Mouse (Mus musculus) 3134 (cell line): ENCODE results near the gene Ces3a.
A peak's percentile ranks its signal among the peaks of the same experiment; 100 is the strongest.
"Not testable (repeated sequence)": the region's sequence is repeated elsewhere in the genome, so short reads cannot be mapped to it uniquely, and the experiment has no call there.

Source experiments
- DNase-seq: peaks from one replicate; pipeline ENCODE4 v3.0.0-alpha.2; 2011; ENCODE audit warnings: low spot score; ENCODE audit not compliant: insufficient read length; ENCODE audit errors: extremely low read depth

Ces3a gene

GRCm38 (mm10) chr8:105048371-105048854, at the start of gene Ces3a:
TSS of gene Ces3a (plus strand) at chr8:105048601.
- no peak for DNase-seq

DNA sequence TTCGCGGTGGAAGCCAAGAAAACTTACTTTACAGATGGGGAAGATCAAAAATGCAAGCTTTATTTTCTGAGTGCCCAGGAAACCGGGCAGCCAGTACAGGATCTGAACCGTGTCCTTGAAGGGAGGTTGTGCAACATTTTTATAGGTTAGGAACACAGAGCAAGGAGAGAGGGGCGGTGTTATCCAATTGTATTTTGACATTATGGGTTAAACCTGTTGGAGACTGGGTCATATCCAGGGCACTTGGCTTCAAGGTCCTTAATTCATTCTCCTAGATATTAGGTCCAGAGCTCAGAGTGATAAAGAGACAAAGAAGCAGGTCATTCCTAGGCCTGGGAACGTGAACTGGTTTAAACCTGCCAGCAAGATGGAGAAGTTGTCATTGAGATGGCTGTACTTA, 49.2 kb upstream of the Ces3a start:
- DNase-seq, result no peak

DNA sequence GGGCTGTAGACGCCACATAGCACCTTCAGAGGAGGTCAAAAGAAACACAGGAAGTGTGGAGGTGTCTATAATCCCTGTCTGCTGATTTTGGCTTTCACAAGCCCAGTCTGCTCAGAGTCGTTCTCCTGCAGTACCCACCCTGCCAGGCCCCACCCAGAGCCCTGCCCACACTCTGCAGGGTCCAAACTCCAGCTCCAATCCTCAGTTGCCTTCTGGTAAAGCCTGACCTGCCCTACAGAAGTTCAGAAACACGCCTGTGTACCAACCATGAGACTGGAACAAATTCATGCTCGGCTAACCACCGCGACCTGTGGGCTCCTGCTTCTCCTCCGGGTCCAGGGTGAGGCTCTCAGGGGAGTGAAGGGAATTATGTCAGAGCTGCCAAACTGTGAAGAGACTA, 47.8 kb upstream of the Ces3a start, which contains the start of gene Ces2h:
Gene Ces2h, plus strand, starts transcription at position 268 of the 400 bp plus-strand sequence.
- no peak for DNase-seq

- no peak for DNase-seq
Observed at GRCm38 (mm10) chr8:105010000-105010399, 38.4 kb upstream of the Ces3a start.

- no peak for DNase-seq
Observed at GRCm38 (mm10) chr8:105011136-105011535, 37.3 kb upstream of the Ces3a start.

DNA sequence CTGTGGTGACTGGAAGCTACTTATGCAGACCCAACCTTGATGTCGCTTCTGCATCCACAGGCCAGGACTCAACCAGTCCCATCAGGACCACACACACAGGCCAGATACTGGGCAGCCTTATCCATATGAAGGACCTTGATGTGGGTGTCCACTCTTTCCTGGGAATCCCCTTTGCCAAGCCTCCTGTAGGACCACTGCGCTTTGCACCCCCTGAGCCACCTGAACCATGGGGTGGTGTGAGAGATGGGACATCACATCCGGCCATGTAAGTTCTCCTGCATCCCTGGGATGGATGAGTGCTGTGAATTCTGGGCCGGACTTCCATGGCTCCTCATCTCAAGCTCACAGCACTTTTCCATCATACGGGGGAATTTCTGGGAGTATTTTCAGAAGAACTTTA, 34.0 kb upstream of the Ces3a start:
- DNase-seq, result no peak

- no peak for DNase-seq
Observed at GRCm38 (mm10) chr8:105021954-105022353, 26.4 kb upstream of the Ces3a start.

- DNase-seq, result no peak
Observed at GRCm38 (mm10) chr8:105023087-105023486, 25.3 kb upstream of the Ces3a start.

DNA sequence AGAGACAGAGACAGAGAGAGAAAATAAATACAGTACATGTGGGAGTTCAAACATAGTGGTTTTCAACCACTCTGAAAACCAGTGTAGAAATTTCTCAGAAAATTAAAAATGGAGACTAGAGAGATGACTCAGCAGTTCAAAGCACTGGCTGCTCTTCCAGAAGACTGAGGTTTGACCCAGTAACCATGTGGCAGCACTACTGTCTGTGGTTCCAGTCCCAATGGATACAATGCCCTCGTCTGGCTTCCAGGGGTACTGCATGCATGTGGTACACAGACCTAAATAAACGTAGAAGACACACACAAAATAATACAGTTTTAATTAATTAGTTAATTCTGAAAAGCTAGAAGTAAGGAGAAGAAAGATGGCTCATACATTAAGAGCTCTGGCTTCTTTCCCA, 23.4 kb upstream of the Ces3a start:
- DNase-seq, result peak; percentile 18

DNA sequence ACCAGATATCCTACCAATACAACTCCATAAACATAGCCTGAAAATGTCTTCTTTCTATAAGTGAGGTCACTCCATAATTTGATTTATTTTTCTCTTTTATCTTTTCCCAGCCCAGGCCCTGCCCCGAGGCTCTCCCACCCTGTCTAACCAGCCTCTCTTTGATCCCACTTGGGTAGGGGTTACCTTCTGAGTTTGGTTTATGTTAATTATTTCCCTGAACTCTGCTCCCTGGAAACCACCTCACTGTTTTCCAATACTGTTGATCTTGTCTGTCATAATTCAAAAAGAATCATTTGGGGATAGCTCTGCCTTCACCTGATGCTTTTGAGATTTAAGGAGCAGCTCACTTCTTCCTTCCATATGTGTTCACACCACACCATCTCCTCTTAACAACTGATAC, 4.9 kb upstream of the Ces3a start:
- DNase-seq, result no peak

DNA sequence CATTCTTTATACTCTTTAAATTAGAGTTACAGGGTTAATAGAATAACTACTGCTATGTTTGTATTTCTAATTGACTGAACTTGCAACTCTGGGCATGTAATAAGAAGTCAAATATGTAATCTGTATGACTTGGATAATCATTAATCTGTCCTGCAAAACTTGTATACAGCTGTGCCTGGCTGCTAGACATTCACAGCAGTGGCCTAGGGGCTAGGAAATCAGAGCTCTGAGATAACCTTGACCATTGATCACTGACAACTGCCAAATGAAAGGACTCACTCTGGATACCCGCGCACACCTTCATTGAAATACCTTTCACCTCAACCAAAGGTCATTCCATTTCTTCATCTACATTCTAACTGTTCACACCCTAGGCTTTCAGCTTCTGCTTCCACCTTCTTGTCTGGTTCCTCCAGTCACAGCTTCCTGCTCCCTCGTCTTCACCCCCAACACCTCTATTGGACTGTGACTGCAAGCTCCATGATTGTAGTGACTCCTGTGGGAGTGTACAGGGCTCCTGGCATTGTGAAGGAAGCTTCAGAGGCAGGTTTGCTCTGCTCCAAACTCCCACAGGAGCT, 2.5 kb upstream of the Ces3a start:
- no peak for DNase-seq

DNA sequence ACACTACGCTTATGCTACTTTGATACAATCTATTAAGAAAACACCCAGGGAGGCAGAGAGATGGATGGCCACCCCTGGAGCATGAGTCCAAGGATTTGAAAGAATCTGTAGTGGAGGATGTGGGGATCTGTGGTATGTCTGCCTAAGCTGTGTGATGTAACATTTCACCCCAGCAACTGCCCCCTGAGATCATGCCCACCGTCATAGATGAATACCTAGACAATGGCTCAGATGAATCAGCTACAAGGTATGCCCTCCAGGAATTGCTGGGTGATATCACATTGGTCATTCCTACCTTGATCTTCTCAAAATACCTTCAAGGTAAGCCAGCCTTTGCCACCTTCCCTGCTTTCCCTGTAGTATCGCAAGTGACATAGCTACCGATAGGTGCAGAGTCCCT, 7.8 kb downstream of the Ces3a start:
- DNase-seq, result no peak

DNA sequence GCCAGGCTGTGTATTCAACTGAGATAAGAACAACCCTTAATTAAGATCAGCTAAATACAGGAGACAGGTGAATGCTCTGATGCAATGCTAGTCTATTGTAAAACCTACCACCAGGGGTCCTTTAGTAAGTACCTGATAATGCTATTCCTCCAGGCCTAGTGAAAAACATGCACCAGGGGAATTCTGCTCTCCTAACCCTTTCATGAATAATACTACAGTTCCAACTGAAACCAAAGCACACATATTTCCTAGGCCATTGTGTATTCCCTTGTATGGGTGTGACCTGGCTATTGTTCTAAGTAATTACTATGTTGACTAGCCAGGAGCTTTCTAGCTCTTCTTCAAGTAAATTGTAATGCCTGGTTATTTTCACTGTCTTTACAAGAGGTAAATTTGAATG, 11.7 kb downstream of the Ces3a start:
- no peak for DNase-seq

DNA sequence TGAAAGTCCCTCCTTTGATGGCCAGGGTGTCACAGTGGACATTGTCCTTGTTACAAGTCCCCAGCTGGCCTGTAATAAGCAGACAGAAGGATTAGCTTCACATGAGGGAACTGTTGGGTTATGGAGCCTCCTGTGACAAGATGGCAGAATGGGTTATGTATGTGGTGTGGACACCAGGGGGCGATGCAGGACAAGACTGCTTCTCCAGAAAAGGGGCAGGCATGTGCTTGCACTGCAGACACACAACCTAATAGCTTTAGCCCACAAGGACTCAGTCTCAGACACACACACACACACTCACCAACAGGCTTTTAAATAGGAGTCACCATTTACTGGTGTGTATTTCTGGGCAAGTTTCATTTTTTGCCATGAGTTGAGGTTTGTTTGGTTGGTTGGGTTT, 18.4 kb downstream of the Ces3a start:
- peak; percentile 4 for DNase-seq

- not testable (repeated sequence) for DNase-seq
Observed at GRCm38 (mm10) chr8:105067905-105068304, 19.5 kb downstream of the Ces3a start.

DNA sequence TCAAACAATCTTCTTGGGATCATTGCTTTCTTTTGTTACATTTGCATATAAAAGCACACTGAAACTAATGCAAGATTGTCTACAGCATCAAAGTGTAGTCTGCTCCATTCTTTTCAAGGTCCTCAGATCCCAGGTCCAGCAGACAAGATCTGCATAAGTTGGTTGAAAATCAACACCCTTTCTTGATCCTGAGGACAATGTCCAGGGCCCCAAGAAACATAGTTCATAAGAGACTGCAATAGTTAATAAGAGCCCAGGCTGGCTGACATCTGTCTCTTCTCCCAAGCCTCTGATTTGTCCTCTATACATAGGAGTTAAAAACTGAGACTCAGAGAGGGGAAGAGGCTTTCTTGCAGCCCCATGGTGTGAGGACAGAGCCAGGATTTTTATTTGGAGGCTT, 20.6 kb downstream of the Ces3a start:
- no peak for DNase-seq

DNA sequence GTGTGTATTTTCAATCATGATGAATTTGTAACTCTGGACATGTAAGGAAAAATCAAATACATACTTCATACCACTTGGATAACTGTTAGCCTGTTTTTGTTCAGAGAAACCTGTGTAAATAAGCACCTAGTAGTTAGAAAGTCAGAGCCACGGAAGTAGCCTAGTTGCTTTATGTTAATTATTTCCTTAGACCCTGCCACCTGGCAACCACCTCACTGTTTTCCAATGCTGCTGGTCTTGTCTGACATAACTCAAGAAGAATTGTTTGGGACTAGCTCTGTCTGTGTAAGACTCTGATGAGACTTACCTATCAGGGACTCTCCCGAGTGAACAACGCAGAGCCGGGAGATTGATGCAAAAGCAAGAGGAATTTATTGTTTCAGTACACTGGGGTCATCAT, 28.2 kb downstream of the Ces3a start:
- no peak for DNase-seq

DNA sequence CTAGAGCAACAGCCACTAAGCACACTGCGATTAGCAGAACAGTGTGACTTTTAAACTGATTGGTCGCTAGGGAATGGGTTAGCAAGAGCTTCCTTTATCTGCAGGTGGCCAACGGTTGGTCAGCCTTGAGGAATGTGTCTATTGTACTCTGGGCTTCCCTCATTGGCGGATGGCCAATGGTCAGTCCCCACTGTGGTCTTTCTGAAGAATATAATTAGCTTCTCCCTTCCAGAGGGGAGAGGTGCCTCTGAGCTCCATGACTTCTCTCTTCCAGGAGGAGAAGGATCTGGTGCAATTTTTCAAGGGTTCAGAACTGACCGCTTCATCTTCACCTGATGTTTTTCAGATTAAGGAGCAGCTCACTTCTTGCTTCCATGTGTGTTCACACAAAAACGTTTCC, 28.7 kb downstream of the Ces3a start:
- DNase-seq, result no peak

GRCm38 (mm10) chr8:105078591-105078990, 30.2 kb downstream of the Ces3a start:
- DNase-seq, result no peak

DNA sequence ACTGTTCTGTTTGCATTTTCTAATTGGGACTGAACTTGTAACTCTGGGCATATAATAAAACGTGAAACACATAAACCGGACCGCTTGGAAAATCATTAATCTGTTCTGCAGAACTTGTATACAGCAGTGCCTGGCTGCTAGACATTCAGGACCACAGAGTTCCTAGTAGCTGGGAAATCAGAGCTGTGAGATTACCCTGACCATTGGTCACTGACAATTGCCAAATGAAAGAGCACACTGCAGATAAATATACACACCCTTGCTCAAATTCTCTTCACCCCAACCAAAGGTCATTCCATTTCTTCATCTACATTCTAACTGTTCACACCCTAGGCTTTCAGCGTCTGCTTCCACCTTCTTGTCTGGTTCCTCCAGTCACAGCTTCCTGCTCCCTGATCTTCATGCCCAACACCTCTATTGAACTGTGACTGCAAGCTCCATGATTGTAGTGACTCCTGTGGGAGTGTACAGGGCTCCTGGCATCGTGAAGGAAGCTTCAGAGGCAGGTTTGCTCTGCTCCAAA, 32.5 kb downstream of the Ces3a start:
- DNase-seq, result no peak

GRCm38 (mm10) chr8:105083449-105084050, 35.1 kb downstream of the Ces3a start, which contains the start of gene Ces3b:
TSS of gene Ces3b (plus strand) at chr8:105083753.
- no peak for DNase-seq

DNA sequence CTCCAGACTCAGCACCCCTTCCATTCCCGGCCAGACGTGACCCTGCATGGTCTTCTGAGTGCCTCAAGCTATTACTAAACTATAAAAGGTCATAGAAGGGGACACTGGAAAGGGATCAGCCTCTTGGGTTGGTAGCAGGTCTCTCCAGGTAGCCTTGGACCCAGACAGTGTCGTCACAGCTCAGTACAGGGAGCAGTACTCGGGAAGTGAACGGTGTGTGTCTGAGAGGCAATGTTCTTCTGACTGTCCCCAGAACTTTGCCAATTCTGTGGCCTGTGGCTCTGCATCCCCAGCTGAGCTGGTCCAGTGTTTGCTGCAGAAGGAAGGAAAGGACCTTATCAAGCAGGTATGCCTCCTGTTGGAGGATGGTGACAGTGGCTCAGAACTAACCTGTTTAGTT, 39.8 kb downstream of the Ces3a start:
- not testable (repeated sequence) for DNase-seq
